Mouse (Mus musculus) cerebellum, adult (tissue): ENCODE results near the gene Ap4s1.

Experiments used
- ATAC-seq: cut with Nextera tagmentation; 2 replicates; pipeline ENCODE4 v1.9.2; 2017; ENCODE audit warnings: mild to moderate bottlenecking, moderate library complexity, mixed read lengths; ENCODE audit not compliant: insufficient number of reproducible peaks, low FRiP score, low TSS enrichment

Gene Ap4s1

GRCm38 (mm10) chr12:51701723-51702122, 10.9 kb downstream of the Ap4s1 start:
- no peak for ATAC-seq

GRCm38 (mm10) chr12:51703859-51704258, 13.0 kb downstream of the Ap4s1 start:
- no peak for ATAC-seq

- no peak for ATAC-seq
Measured at GRCm38 (mm10) chr12:51704572-51704971, 13.7 kb downstream of the Ap4s1 start.

- ATAC-seq = no peak
Measured at GRCm38 (mm10) chr12:51705778-51706177, 14.9 kb downstream of the Ap4s1 start.

- no peak for ATAC-seq
Measured at GRCm38 (mm10) chr12:51706673-51707235, 15.9 kb downstream of the Ap4s1 start.

GRCm38 (mm10) chr12:51708941-51709686, 18.3 kb downstream of the Ap4s1 start:
- no peak for ATAC-seq

- ATAC-seq = no peak
Measured at GRCm38 (mm10) chr12:51709741-51710140, 18.9 kb downstream of the Ap4s1 start.

GRCm38 (mm10) chr12:51710154-51710553, 19.3 kb downstream of the Ap4s1 start:
- ATAC-seq = no peak

GRCm38 (mm10) chr12:51712685-51713084, 21.9 kb downstream of the Ap4s1 start:
- peak; percentile 68; the same call in 1 of the 2 replicates for ATAC-seq

GRCm38 (mm10) chr12:51718617-51719016, 27.8 kb downstream of the Ap4s1 start:
- no peak for ATAC-seq

GRCm38 (mm10) chr12:51721836-51722235, 31.0 kb downstream of the Ap4s1 start:
- no peak for ATAC-seq

GRCm38 (mm10) chr12:51729058-51729457, 38.2 kb downstream of the Ap4s1 start:
- peak; percentile 31; the same call in 1 of the 2 replicates for ATAC-seq

GRCm38 (mm10) chr12:51729827-51730226, 39.0 kb downstream of the Ap4s1 start:
- no peak for ATAC-seq

GRCm38 (mm10) chr12:51734605-51735211, 43.9 kb downstream of the Ap4s1 start:
- ATAC-seq = no peak

GRCm38 (mm10) chr12:51735840-51736271, 45.0 kb downstream of the Ap4s1 start:
- ATAC-seq = no peak

- ATAC-seq = no peak
Measured at GRCm38 (mm10) chr12:51736381-51736780, 45.5 kb downstream of the Ap4s1 start.

- no peak for ATAC-seq
Measured at GRCm38 (mm10) chr12:51736807-51737206, 46.0 kb downstream of the Ap4s1 start.

- no peak for ATAC-seq
Measured at GRCm38 (mm10) chr12:51741690-51742089, 50.9 kb downstream of the Ap4s1 start.

- ATAC-seq = no peak
Measured at GRCm38 (mm10) chr12:51744957-51745356, 54.1 kb downstream of the Ap4s1 start.

GRCm38 (mm10) chr12:51747348-51747747, 56.5 kb downstream of the Ap4s1 start:
- ATAC-seq = no peak

GRCm38 (mm10) chr12:51755938-51756598, 65.2 kb downstream of the Ap4s1 start:
- ATAC-seq = no peak
